Mouse (Mus musculus) G1E (cell line): ENCODE measurements around the gene Hoxb4.

Experiments used
- CTCF ChIP-seq: IDR thresholded peaks from 2 replicates; pipeline ENCODE4 v1.5.1; 2012; ENCODE audit warnings: low read depth, low read length, inconsistent platforms, mixed read lengths
- POLR2AphosphoS5 ChIP-seq: IDR thresholded peaks from 2 replicates; pipeline ENCODE4 v1.6.1; 2012; ENCODE audit warnings: low read depth, low read length, inconsistent platforms; ENCODE audit not compliant: insufficient replicate concordance

GRCm38 (mm10) chr11:96292565-96293301, 25.3 kb upstream of the Hoxb4 start:
- TF ChIP-seq CTCF (no peak), POLR2AphosphoS5 (no peak)
